In genomic region chr3:141797789-141798188, GRCm38 (mm10) we compare ENCODE assay signal across 13 mouse cellular contexts.
DNase-seq lines count a peak whose midpoint lies in the region; ATAC-seq lines count a peak whose summit lies in the region.
"Had no signal": no experiment of that assay in that cellular context is flagged by ENCODE, and none has a peak within 500 bp of the region (broad histone marks: within the 10 kb centered on the region; RNA-seq: fewer than 3 reads in every experiment).

No protein-coding gene starts in this region.

- no peaks in the 10 kb centered on the region for H3K36me3 ChIP-seq in midbrain, embryonic 11.5 days (ENCODE audit: control insufficient read depth, insufficient read depth, low read length)
- peaks cover 3% of the 10 kb centered on the region; the same call in 1 of the 2 replicates for H3K36me3 ChIP-seq in midbrain, embryonic 10.5 days

- no peak overlapping the region for H3K4me3 ChIP-seq in midbrain, embryonic 11.5 days (ENCODE audit: low read depth, low read length)
- H3K4me3 ChIP-seq in midbrain, embryonic 10.5 days: no peak overlapping the region
- H3K4me3 ChIP-seq: megakaryocyte, embryonic 14.5 days had no signal

- H3K9ac ChIP-seq in midbrain, embryonic 11.5 days (ENCODE audit: low read length): no peak overlapping the region

- no peaks in the 10 kb centered on the region for H3K4me1 ChIP-seq in midbrain, embryonic 11.5 days (ENCODE audit: control insufficient read depth, insufficient read depth, low read length)
- H3K4me1 ChIP-seq in midbrain, embryonic 10.5 days: 0 out of 2 replicates have a peak, but pooled peaks cover 3% of the 10 kb centered on the region
- H3K4me1 ChIP-seq: megakaryocyte, embryonic 14.5 days had no signal

- H3K27ac ChIP-seq in midbrain, embryonic 11.5 days (ENCODE audit: low read depth, low read length): no peak overlapping the region
- no peak overlapping the region for H3K27ac ChIP-seq in midbrain, embryonic 10.5 days (replicated peaks)

- no peak overlapping the region for H3K4me2 ChIP-seq in midbrain, embryonic 11.5 days
- H3K4me2 ChIP-seq: heart, embryonic 11.5 days had no signal

- no peaks in the 10 kb centered on the region for H3K9me3 ChIP-seq in midbrain, embryonic 11.5 days (ENCODE audit: control insufficient read depth, low read length)
- H3K9me3 ChIP-seq in midbrain, embryonic 10.5 days (replicated peaks): no peaks in the 10 kb centered on the region
- H3K9me3 ChIP-seq: megakaryocyte, embryonic 14.5 days had no signal

- peak; percentile 63; the same call in 1 of the 2 replicates for ATAC-seq in midbrain, embryonic 11.5 days (ENCODE audit: low FRiP score)
- ATAC-seq in monocyte, adult 5-6 weeks (replicated peaks; ENCODE audit: insufficient number of reproducible peaks, low FRiP score, low TSS enrichment, poor library complexity, severe bottlenecking): no peak

- peak; percentile 30 to 41 for DNase-seq in cerebellum, postnatal 14 days
- no peak for DNase-seq in cerebellum, postnatal 25 days
- DNase-seq in midbrain, embryonic 11.5 days (ENCODE audit: low spot score, missing footprints): no peak
- DNase-seq in midbrain, embryonic 10.5 days (ENCODE audit: low spot score): no peak
- DNase-seq in lung, postnatal 36 days: peak; percentile 15
- DNase-seq in retina, postnatal 1 day: peak; percentile 48
- DNase-seq in embryo, embryonic 10.5 days (ENCODE audit: low spot score): no peak
- DNase-seq: cerebellum, adult 9-10 months; kidney, postnatal 14 days; layer of hippocampus, postnatal 36 days had no signal

- WGBS in midbrain, embryonic 11.5 days: 46% methylated on average over 1 of the region's 1 CpGs
- 74% methylated on average over 1 of the region's 1 CpGs for WGBS in midbrain, embryonic 10.5 days

- no peaks in the 10 kb centered on the region for H3K27me3 ChIP-seq in midbrain, embryonic 11.5 days (ENCODE audit: control insufficient read depth, insufficient read depth, low read length)
- H3K27me3 ChIP-seq in midbrain, embryonic 10.5 days (ENCODE audit: low read depth, poor library complexity, severe bottlenecking): no peaks in the 10 kb centered on the region
- H3K27me3 ChIP-seq: megakaryocyte, embryonic 14.5 days had no signal

Comparison
In these comparisons a context has a peak if more than half of its experiments do, and no peak if none do; other contexts are left out.
1. DNase-seq: peak in cerebellum, postnatal 14 days (2 of 2), lung, postnatal 36 days (single experiment) and retina, postnatal 1 day (single experiment); none in cerebellum, postnatal 25 days (0 of 2), midbrain, embryonic 11.5 days (single experiment), midbrain, embryonic 10.5 days (single experiment) and embryo, embryonic 10.5 days (single experiment).